Mouse (Mus musculus) testis, adult 2 months (tissue): ENCODE data around the gene Dennd2c. TPM values are rescaled to one million over a fixed set of nuclear protein-coding genes. Genes with fewer than 3 reads are reported as not detected.

Experiments
- H3K27ac ChIP-seq: fragments of 200-500 bp; 2 replicates; pipeline ENCODE4 v1.5.1; 2012; ENCODE audit warnings: low read depth, low read length; ENCODE audit not compliant: control insufficient read depth, insufficient read depth
- H3K27me3 ChIP-seq: fragments of 200-500 bp; 2 replicates; pipeline ENCODE4 v1.6.1; 2012; ENCODE audit warnings: mild to moderate bottlenecking, low read length, moderate library complexity; ENCODE audit not compliant: control insufficient read depth, insufficient read depth
- H3K36me3 ChIP-seq: fragments of 200-500 bp; 2 replicates; pipeline ENCODE4 v1.6.1; 2012; ENCODE audit warnings: mild to moderate bottlenecking, low read length; ENCODE audit not compliant: control insufficient read depth, insufficient read depth
- H3K4me1 ChIP-seq: fragments of 200-500 bp; 2 replicates; pipeline ENCODE4 v1.6.1; 2012; ENCODE audit warnings: low read length; ENCODE audit not compliant: control insufficient read depth, insufficient read depth
- H3K4me3 ChIP-seq: fragments of 200-500 bp; 2 replicates; pipeline ENCODE4 v1.5.1; 2012; ENCODE audit warnings: low read depth, mild to moderate bottlenecking, low read length, moderate library complexity, mixed read lengths; ENCODE audit not compliant: control insufficient read depth
- CTCF ChIP-seq: fragments of 200-500 bp; IDR thresholded peaks from 2 replicates; pipeline ENCODE4 v1.5.1; 2012; ENCODE audit warnings: low read depth, mild to moderate bottlenecking, inconsistent platforms, low read length, moderate library complexity; ENCODE audit not compliant: control insufficient read depth, insufficient read depth, insufficient replicate concordance
- POLR2A ChIP-seq: fragments of 200-500 bp; IDR thresholded peaks from 2 replicates; pipeline ENCODE4 v1.6.1; 2012; ENCODE audit warnings: low read depth, mild to moderate bottlenecking, inconsistent platforms, low read length, moderate library complexity; ENCODE audit not compliant: control insufficient read depth
- polyA plus RNA-seq: library from polyadenylated mRNA; depleted of rRNA; stranded (reverse); fragments of >200 nt; gene quantifications from 2 replicates; pipeline ENCODE4 v1.2.3, GENCODE M21; 2012

Dennd2c gene
- polyA plus RNA-seq, 1 experiment: 1.1 TPM

DNA sequence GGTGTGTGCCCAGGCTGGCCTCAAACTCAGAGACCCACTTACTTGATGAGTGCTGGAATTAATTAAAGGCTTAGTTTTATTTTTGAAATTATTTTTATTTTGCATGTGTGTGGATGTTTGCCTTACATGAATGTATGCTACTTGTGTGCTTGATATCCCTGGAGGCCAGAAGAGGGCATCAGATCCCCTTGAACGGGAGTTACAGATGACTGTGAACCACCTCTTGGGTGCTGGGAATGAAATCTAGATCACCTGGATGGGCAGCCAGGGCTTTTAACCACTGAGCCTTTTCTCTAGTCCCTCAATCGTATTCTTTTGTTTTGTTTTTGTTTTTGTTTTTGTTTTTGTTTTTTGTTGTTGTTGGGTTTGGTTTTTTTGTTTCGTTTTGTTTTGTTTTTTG lies 23.7 kb downstream of the Dennd2c start:
- TF ChIP-seq CTCF (no peak), POLR2A (no peak)
- H3K36me3 ChIP-seq: no peaks in the 10 kb centered on the region
- no peak overlapping the region for H3K27ac ChIP-seq
- H3K4me1 ChIP-seq: peaks cover 4% of the 10 kb centered on the region
- H3K27me3 ChIP-seq: no peaks in the 10 kb centered on the region
- H3K4me3 ChIP-seq: no peak overlapping the region

GRCm38 (mm10) chr3:103127177-103127576 lies 24.8 kb downstream of the Dennd2c start:
- no peak overlapping the region for H3K27ac ChIP-seq
- H3K27me3 ChIP-seq: no peaks in the 10 kb centered on the region
- peaks cover 2% of the 10 kb centered on the region; the same call in 1 of the 2 replicates for H3K4me1 ChIP-seq
- TF ChIP-seq CTCF (no peak), POLR2A (no peak)
- H3K36me3 ChIP-seq: no peaks in the 10 kb centered on the region
- H3K4me3 ChIP-seq: no peak overlapping the region

- TF ChIP-seq CTCF: no peak
- no peak for TF ChIP-seq POLR2A
- Histone ChIP-seq H3K4me3 (no peak overlapping the region), H3K4me1 (peaks cover 2% of the 10 kb centered on the region; the same call in 1 of the 2 replicates), H3K36me3 (no peaks in the 10 kb centered on the region), H3K27me3 (no peaks in the 10 kb centered on the region), H3K27ac (no peak overlapping the region)
These were observed 25.3 kb downstream of the Dennd2c start for GRCm38 (mm10) chr3:103127721-103128120.

DNA sequence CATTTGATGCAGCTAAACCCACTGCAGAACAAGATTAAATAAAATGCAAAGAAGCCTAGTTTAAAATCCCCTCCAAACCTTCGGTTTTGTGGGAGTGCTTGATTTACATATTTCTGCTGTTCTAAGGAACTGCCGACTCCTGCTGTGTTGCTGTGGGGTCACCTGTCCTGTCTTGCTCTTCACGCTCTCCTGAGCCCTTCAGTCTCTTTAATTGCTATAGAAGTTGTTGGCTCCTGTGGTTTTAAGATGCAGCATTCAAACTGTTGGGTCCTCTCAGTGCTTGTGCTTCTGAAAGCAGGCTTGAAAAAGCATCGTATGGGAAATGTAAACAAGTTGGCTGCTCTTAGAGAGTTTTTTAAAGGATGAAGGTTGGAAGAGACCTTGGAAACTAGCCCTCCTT lies 25.8 kb downstream of the Dennd2c start:
- no peaks in the 10 kb centered on the region for H3K27me3 ChIP-seq
- TF ChIP-seq POLR2A (no peak), CTCF (no peak)
- H3K27ac ChIP-seq: no peak overlapping the region
- no peak overlapping the region for H3K4me3 ChIP-seq
- peaks cover 2% of the 10 kb centered on the region; the same call in 1 of the 2 replicates for H3K4me1 ChIP-seq
- H3K36me3 ChIP-seq: no peaks in the 10 kb centered on the region

- no peaks in the 10 kb centered on the region for H3K36me3 ChIP-seq
These were observed 27.2 kb downstream of the Dennd2c start for GRCm38 (mm10) chr3:103129367-103130159.

DNA sequence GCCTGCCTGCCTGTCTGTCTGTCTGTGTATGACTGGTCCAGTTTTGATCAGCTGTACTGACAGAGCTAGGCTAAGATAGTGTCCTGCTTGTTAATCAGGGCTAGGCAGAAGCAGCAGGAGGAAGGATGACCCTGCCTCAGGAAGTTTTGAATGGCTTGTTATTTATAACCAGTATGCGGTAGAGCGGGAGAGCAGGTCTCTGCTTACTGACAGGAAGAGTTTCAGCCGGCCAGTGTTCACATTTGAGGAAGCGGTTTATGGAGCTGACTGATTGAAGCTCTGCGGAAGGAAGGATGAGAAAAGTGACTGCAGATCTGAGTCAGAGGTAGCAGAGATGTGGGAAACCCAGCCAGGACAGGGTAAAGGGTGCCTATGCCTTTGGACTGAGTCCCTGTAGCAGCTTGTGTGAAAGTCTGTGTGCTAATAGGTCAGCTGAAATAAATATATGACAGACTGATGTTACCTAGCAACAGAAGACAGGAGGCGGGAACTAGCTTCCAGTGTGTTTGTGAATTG lies 27.9 kb downstream of the Dennd2c start:
- no peak overlapping the region for H3K27ac ChIP-seq
- no peaks in the 10 kb centered on the region for H3K27me3 ChIP-seq

More at GRCm38 (mm10) chr3:103129367-103130159, 27.2 kb downstream of the Dennd2c start:
- no peak overlapping the region for H3K4me3 ChIP-seq
- TF ChIP-seq CTCF (no peak), POLR2A (no peak)
- H3K27ac ChIP-seq: no peak overlapping the region
- no peaks in the 10 kb centered on the region for H3K4me1 ChIP-seq
- no peaks in the 10 kb centered on the region for H3K27me3 ChIP-seq

DNA sequence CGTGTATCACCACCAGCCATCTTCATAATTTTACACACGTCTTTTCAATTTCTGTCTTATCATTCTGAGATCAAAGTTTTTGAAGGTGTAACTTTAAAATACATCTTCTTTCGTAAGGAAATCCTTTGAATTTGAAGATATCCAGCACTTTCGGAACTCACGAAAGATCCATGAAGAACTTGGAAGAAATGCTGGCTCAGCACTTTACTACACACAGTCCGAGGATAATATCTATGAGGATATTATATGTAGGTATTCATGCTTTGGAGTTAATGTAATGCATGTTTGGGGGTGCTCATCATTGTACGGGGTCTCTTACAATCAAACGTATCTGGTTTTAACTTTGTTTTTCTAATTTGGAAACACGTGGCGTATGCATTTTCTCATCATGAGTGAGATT lies 30.7 kb downstream of the Dennd2c start:
- TF ChIP-seq CTCF: no peak
- no peak for TF ChIP-seq POLR2A
- H3K36me3 ChIP-seq: no peaks in the 10 kb centered on the region

More for the DNA sequence above, 27.9 kb downstream of the Dennd2c start:
- H3K36me3 ChIP-seq: no peaks in the 10 kb centered on the region
- no peak overlapping the region for H3K4me3 ChIP-seq
- TF ChIP-seq CTCF (no peak), POLR2A (no peak)
- no peaks in the 10 kb centered on the region for H3K4me1 ChIP-seq

More for the DNA sequence above, 30.7 kb downstream of the Dennd2c start:
- Histone ChIP-seq H3K27ac (no peak overlapping the region), H3K27me3 (no peaks in the 10 kb centered on the region), H3K4me3 (no peak overlapping the region), H3K4me1 (no peaks in the 10 kb centered on the region)
